Mouse (Mus musculus): ENCODE measurements around the gene Ccdc189. TPM values are rescaled to one million over a fixed set of nuclear protein-coding genes. Genes with fewer than 3 reads are reported as not detected.

Gene Ccdc189
- polyA plus RNA-seq, 1 experiment from 2014 or later: 6.9 TPM

GRCm38 (mm10) chr7:127616881-127617280 is 28.5 kb upstream of the Ccdc189 start:
- H3K4me1 ChIP-seq (replicated peaks; ENCODE audit: control insufficient read depth, insufficient read depth, low read length): peaks cover 7% of the 10 kb centered on the region; the same call in 1 of the 2 replicates
- H3K27me3 ChIP-seq (replicated peaks; ENCODE audit: control insufficient read depth, insufficient read depth, low read length): no peaks in the 10 kb centered on the region
- H3K36me3 ChIP-seq (ENCODE audit: control insufficient read depth, insufficient read depth, low read length): peaks cover 13% of the 10 kb centered on the region
- no peak overlapping the region for H3K4me2 ChIP-seq (ENCODE audit: low read length)
- ATAC-seq (replicated peaks; ENCODE audit: low FRiP score, low TSS enrichment, low read depth): no peak
- peaks cover 2% of the 10 kb centered on the region for H3K9me3 ChIP-seq (ENCODE audit: control insufficient read depth, low read length)
- WGBS: 55% methylated on average over 1 of the region's 1 CpGs
- no peak overlapping the region for H3K9ac ChIP-seq (ENCODE audit: low read length)
- H3K4me3 ChIP-seq (ENCODE audit: low read depth, low read length): no peak overlapping the region
- DNase-seq (ENCODE audit: low spot score): no peak
- no peak overlapping the region for H3K27ac ChIP-seq (ENCODE audit: low read depth)

- Histone ChIP-seq H3K9ac (ENCODE audit: low read length) (no peak overlapping the region), H3K4me3 (ENCODE audit: low read depth, low read length) (no peak overlapping the region), H3K9me3 (ENCODE audit: control insufficient read depth, low read length) (peaks cover 4% of the 10 kb centered on the region), H3K4me1 (replicated peaks; ENCODE audit: control insufficient read depth, insufficient read depth, low read length) (peaks cover 7% of the 10 kb centered on the region; the same call in 1 of the 2 replicates), H3K4me2 (ENCODE audit: low read length) (no peak overlapping the region; the same call in 1 of the 2 replicates), H3K27me3 (replicated peaks; ENCODE audit: control insufficient read depth, insufficient read depth, low read length) (no peaks in the 10 kb centered on the region), H3K27ac (ENCODE audit: low read depth) (no peak overlapping the region), H3K36me3 (ENCODE audit: control insufficient read depth, insufficient read depth, low read length) (peaks cover 19% of the 10 kb centered on the region)
- DNase-seq (ENCODE audit: low spot score): no peak
- ATAC-seq (replicated peaks; ENCODE audit: low FRiP score, low TSS enrichment, low read depth): no peak
- 64% methylated on average over 1 of the region's 1 CpGs for WGBS
These were observed 27.9 kb upstream of the Ccdc189 start for GRCm38 (mm10) chr7:127616336-127616735.

- peak within 1 kb of the TSS; percentile 100 for H3K4me3 ChIP-seq (ENCODE audit: low read depth, low read length)
- ATAC-seq (replicated peaks; ENCODE audit: low FRiP score, low TSS enrichment, low read depth): peak; percentile 93
- H3K9me3 ChIP-seq (ENCODE audit: control insufficient read depth, low read length): peaks cover 9% of the 10 kb centered on the region
- peak; percentile 92 for DNase-seq (ENCODE audit: low spot score)
- H3K36me3 ChIP-seq (ENCODE audit: control insufficient read depth, insufficient read depth, low read length): peaks cover 30% of the 10 kb centered on the region
- H3K27ac ChIP-seq (ENCODE audit: low read depth): peak within 1 kb of the TSS; percentile 70
- WGBS: under 1% methylated on average over 50 of the region's 50 CpGs
- peak within 1 kb of the TSS; percentile 84 for H3K4me2 ChIP-seq (ENCODE audit: low read length)
- H3K27me3 ChIP-seq (replicated peaks; ENCODE audit: control insufficient read depth, insufficient read depth, low read length): no peaks in the 10 kb centered on the region
- H3K4me1 ChIP-seq (replicated peaks; ENCODE audit: control insufficient read depth, insufficient read depth, low read length): peaks cover 7% of the 10 kb centered on the region; the same call in 1 of the 2 replicates
- peak within 1 kb of the TSS; percentile 84 for H3K9ac ChIP-seq (ENCODE audit: low read length)
These were observed 26.8 kb upstream of the Ccdc189 start, which contains the start of gene Zfp629 for GRCm38 (mm10) chr7:127614891-127615843. TSS of gene Zfp629 (minus strand) at chr7:127615797.

DNA sequence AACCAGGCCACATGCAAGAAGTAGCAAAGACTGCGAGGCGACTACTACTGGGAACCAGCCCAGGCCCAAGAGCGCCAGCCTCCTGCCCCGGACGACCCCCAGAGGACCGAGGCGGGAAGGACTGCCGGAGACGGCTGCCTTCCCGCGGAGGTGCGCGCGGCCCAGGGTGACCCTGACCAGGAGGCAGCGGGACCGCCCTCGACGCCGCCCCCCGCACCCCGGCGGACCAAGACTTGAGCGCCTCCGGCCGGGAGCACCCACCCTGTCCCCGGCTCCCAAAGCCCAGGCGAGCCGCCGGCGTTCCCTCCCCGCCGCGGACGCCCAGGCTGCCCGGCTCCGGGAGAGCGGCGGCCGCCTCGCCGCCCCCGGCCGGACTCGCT is 26.1 kb upstream of the Ccdc189 start:
- DNase-seq (ENCODE audit: low spot score) (peak; percentile 78), ATAC-seq (replicated peaks; ENCODE audit: low FRiP score, low TSS enrichment, low read depth) (peak; percentile 60)
- Histone ChIP-seq H3K4me2 (ENCODE audit: low read length) (peak overlapping the region; percentile 84), H3K4me1 (replicated peaks; ENCODE audit: control insufficient read depth, insufficient read depth, low read length) (peaks cover 7% of the 10 kb centered on the region; the same call in 1 of the 2 replicates), H3K9me3 (ENCODE audit: control insufficient read depth, low read length) (peaks cover 9% of the 10 kb centered on the region), H3K27me3 (replicated peaks; ENCODE audit: control insufficient read depth, insufficient read depth, low read length) (no peaks in the 10 kb centered on the region), H3K27ac (ENCODE audit: low read depth) (peak overlapping the region; percentile 70), H3K36me3 (ENCODE audit: control insufficient read depth, insufficient read depth, low read length) (peaks cover 37% of the 10 kb centered on the region), H3K4me3 (ENCODE audit: low read depth, low read length) (peak overlapping the region; percentile 100), H3K9ac (ENCODE audit: low read length) (peak overlapping the region; percentile 84)
- WGBS: under 1% methylated on average over 33 of the region's 44 CpGs

DNA sequence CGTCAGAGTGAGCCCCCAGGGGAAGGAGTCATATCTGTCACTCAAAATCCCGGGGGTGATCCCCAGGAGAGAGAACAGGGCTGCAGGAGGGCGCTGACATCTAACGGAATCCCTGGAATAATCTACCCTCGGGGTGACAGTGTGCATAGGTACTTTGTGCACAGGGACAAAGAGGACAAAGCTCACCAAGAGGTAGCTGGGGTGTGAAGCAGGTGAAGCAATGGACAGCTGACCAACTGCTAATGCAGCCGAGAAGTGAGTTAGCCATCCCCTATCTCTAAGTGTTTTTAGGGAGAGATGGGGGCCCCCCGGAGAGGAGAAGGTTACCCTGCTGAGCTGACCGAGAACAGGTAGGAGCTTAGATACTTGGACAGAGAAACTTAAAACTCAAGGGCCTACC is 25.7 kb upstream of the Ccdc189 start:
- DNase-seq (ENCODE audit: low spot score) (no peak), ATAC-seq (replicated peaks; ENCODE audit: low FRiP score, low TSS enrichment, low read depth) (no peak)
- Histone ChIP-seq H3K27me3 (replicated peaks; ENCODE audit: control insufficient read depth, insufficient read depth, low read length) (no peaks in the 10 kb centered on the region), H3K36me3 (ENCODE audit: control insufficient read depth, insufficient read depth, low read length) (peaks cover 41% of the 10 kb centered on the region), H3K9me3 (ENCODE audit: control insufficient read depth, low read length) (peaks cover 9% of the 10 kb centered on the region), H3K4me2 (ENCODE audit: low read length) (peak overlapping the region; percentile 84), H3K27ac (ENCODE audit: low read depth) (no peak overlapping the region; the same call in 1 of the 2 replicates), H3K9ac (ENCODE audit: low read length) (peak overlapping the region; percentile 84), H3K4me1 (replicated peaks; ENCODE audit: control insufficient read depth, insufficient read depth, low read length) (peaks cover 7% of the 10 kb centered on the region; the same call in 1 of the 2 replicates), H3K4me3 (ENCODE audit: low read depth, low read length) (peak overlapping the region; percentile 100)
- WGBS: 22% methylated on average over 8 of the region's 8 CpGs

DNA sequence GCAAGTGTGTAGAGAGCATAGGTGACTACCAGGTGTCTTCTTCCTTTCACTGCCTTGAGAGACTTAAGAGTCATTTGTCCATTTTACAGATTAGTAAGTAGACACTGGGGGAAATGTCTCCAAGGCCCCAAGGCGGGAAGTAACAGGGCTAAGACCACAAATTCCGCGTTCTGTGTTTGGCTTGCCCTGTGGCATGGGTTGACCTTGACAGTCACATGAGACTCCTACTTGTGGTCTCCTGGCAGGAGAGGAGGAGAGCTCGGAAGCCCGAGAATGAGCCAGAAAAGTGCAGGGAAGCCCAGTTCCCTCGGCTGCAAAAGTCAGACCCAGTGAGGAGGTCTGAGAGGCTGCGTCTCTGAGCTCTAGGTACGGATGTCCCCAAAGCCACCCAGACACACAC is 25.1 kb upstream of the Ccdc189 start:
- H3K27ac ChIP-seq (ENCODE audit: low read depth): no peak overlapping the region
- H3K36me3 ChIP-seq (ENCODE audit: control insufficient read depth, insufficient read depth, low read length): peaks cover 46% of the 10 kb centered on the region
- 0 out of 2 replicates have a peak overlapping the region, but pooled peaks have one; percentile 100 for H3K4me3 ChIP-seq (ENCODE audit: low read depth, low read length)
- no peak for DNase-seq (ENCODE audit: low spot score)
- H3K4me2 ChIP-seq (ENCODE audit: low read length): no peak overlapping the region
- no peak overlapping the region for H3K9ac ChIP-seq (ENCODE audit: low read length)
- no peaks in the 10 kb centered on the region for H3K27me3 ChIP-seq (replicated peaks; ENCODE audit: control insufficient read depth, insufficient read depth, low read length)
- peaks cover 7% of the 10 kb centered on the region; the same call in 1 of the 2 replicates for H3K4me1 ChIP-seq (replicated peaks; ENCODE audit: control insufficient read depth, insufficient read depth, low read length)
- 82% methylated on average over 8 of the region's 8 CpGs for WGBS
- H3K9me3 ChIP-seq (ENCODE audit: control insufficient read depth, low read length): peaks cover 9% of the 10 kb centered on the region
- ATAC-seq (replicated peaks; ENCODE audit: low FRiP score, low TSS enrichment, low read depth): no peak

- no peak for ATAC-seq (replicated peaks; ENCODE audit: low FRiP score, low TSS enrichment, low read depth)
- no peak overlapping the region for H3K27ac ChIP-seq (ENCODE audit: low read depth)
- H3K36me3 ChIP-seq (ENCODE audit: control insufficient read depth, insufficient read depth, low read length): peaks cover 63% of the 10 kb centered on the region
These were observed 23.2 kb upstream of the Ccdc189 start for GRCm38 (mm10) chr7:127611561-127611960.

GRCm38 (mm10) chr7:127611011-127611410 is 22.6 kb upstream of the Ccdc189 start:
- DNase-seq (ENCODE audit: low spot score) (no peak), ATAC-seq (replicated peaks; ENCODE audit: low FRiP score, low TSS enrichment, low read depth) (no peak)
- Histone ChIP-seq H3K9ac (ENCODE audit: low read length) (no peak overlapping the region), H3K4me1 (replicated peaks; ENCODE audit: control insufficient read depth, insufficient read depth, low read length) (peaks cover 7% of the 10 kb centered on the region; the same call in 1 of the 2 replicates), H3K27me3 (replicated peaks; ENCODE audit: control insufficient read depth, insufficient read depth, low read length) (no peaks in the 10 kb centered on the region), H3K27ac (ENCODE audit: low read depth) (no peak overlapping the region), H3K36me3 (ENCODE audit: control insufficient read depth, insufficient read depth, low read length) (peaks cover 63% of the 10 kb centered on the region), H3K9me3 (ENCODE audit: control insufficient read depth, low read length) (peaks cover 9% of the 10 kb centered on the region), H3K4me2 (ENCODE audit: low read length) (no peak overlapping the region), H3K4me3 (ENCODE audit: low read depth, low read length) (no peak overlapping the region)
- 97% methylated on average over 29 of the region's 29 CpGs for WGBS

More at GRCm38 (mm10) chr7:127611561-127611960, 23.2 kb upstream of the Ccdc189 start:
- no peak overlapping the region for H3K4me2 ChIP-seq (ENCODE audit: low read length)
- H3K9ac ChIP-seq (ENCODE audit: low read length): no peak overlapping the region
- no peak for DNase-seq (ENCODE audit: low spot score)
- H3K9me3 ChIP-seq (ENCODE audit: control insufficient read depth, low read length): peaks cover 9% of the 10 kb centered on the region
- WGBS: 97% methylated on average over 26 of the region's 26 CpGs
- H3K4me3 ChIP-seq (ENCODE audit: low read depth, low read length): no peak overlapping the region
- peaks cover 7% of the 10 kb centered on the region; the same call in 1 of the 2 replicates for H3K4me1 ChIP-seq (replicated peaks; ENCODE audit: control insufficient read depth, insufficient read depth, low read length)
- H3K27me3 ChIP-seq (replicated peaks; ENCODE audit: control insufficient read depth, insufficient read depth, low read length): no peaks in the 10 kb centered on the region
